In genomic region chr9:78064121-78064520, GRCm38 (mm10) we compare ENCODE assay signal across 17 mouse cellular contexts. TPM values are rescaled to one million over a fixed set of nuclear protein-coding genes. Genes with fewer than 3 reads are reported as not detected.
DNase-seq lines count a peak whose midpoint lies in the region; ATAC-seq lines count a peak whose summit lies in the region.
"Had no signal": no experiment of that assay in that cellular context is flagged by ENCODE, and none has a peak within 500 bp of the region (broad histone marks: within the 10 kb centered on the region; RNA-seq: fewer than 3 reads in every experiment).

No protein-coding gene starts in this region.

- H3K9ac ChIP-seq in kidney, embryonic 14.5 days (ENCODE audit: low read depth, low read length): no peak overlapping the region
- no peak overlapping the region for H3K9ac ChIP-seq in embryonic facial prominence, embryonic 13.5 days
- H3K9ac ChIP-seq: forebrain, embryonic 12.5 days; midbrain, embryonic 12.5 days had no signal

- H3K27me3 ChIP-seq in kidney, embryonic 14.5 days (ENCODE audit: control insufficient read depth, insufficient read depth, low read length): no peaks in the 10 kb centered on the region
- H3K27me3 ChIP-seq in embryonic facial prominence, embryonic 13.5 days: no peaks in the 10 kb centered on the region
- H3K27me3 ChIP-seq: forebrain, embryonic 12.5 days; midbrain, embryonic 12.5 days had no signal

- H3K4me2 ChIP-seq in kidney, embryonic 14.5 days (replicated peaks; ENCODE audit: low read depth, low read length): no peak overlapping the region
- H3K4me2 ChIP-seq in embryonic facial prominence, embryonic 13.5 days: peak overlapping the region; percentile 26
- H3K4me2 ChIP-seq: forebrain, embryonic 12.5 days; midbrain, embryonic 12.5 days had no signal

- WGBS in kidney, embryonic 14.5 days: 65% methylated on average over 10 of the region's 10 CpGs
- WGBS in embryonic facial prominence, embryonic 13.5 days: 37% methylated on average over 10 of the region's 10 CpGs

- no peaks in the 10 kb centered on the region for H3K9me3 ChIP-seq in kidney, embryonic 14.5 days (ENCODE audit: control insufficient read depth, low read length)
- H3K9me3 ChIP-seq in embryonic facial prominence, embryonic 13.5 days: no peaks in the 10 kb centered on the region
- H3K9me3 ChIP-seq: forebrain, embryonic 12.5 days; midbrain, embryonic 12.5 days had no signal

- H3K4me1 ChIP-seq in kidney, embryonic 14.5 days (ENCODE audit: control insufficient read depth, insufficient read depth, low read length): no peaks in the 10 kb centered on the region
- peaks cover 14% of the 10 kb centered on the region for H3K4me1 ChIP-seq in embryonic facial prominence, embryonic 13.5 days
- H3K4me1 ChIP-seq: forebrain, embryonic 12.5 days; midbrain, embryonic 12.5 days had no signal

- no peak overlapping the region for H3K27ac ChIP-seq in kidney, embryonic 14.5 days (ENCODE audit: low read depth, low read length)
- no peak overlapping the region for H3K27ac ChIP-seq in embryonic facial prominence, embryonic 13.5 days
- H3K27ac ChIP-seq: forebrain, embryonic 12.5 days; midbrain, embryonic 12.5 days had no signal

- no peaks in the 10 kb centered on the region for H3K36me3 ChIP-seq in kidney, embryonic 14.5 days (ENCODE audit: control insufficient read depth, insufficient read depth, low read length)
- no peaks in the 10 kb centered on the region for H3K36me3 ChIP-seq in embryonic facial prominence, embryonic 13.5 days
- H3K36me3 ChIP-seq: forebrain, embryonic 12.5 days; midbrain, embryonic 12.5 days had no signal

- no peak overlapping the region for H3K4me3 ChIP-seq in kidney, embryonic 14.5 days (ENCODE audit: low read length)
- no peak overlapping the region for H3K4me3 ChIP-seq in embryonic facial prominence, embryonic 13.5 days
- H3K4me3 ChIP-seq: forebrain, embryonic 12.5 days; midbrain, embryonic 12.5 days had no signal

- no peak; the same call in 1 of the 2 replicates for ATAC-seq in kidney, embryonic 14.5 days (ENCODE audit: low FRiP score, low TSS enrichment)
- ATAC-seq in embryonic facial prominence, embryonic 13.5 days (ENCODE audit: insufficient number of reproducible peaks, insufficient read depth, low FRiP score, low TSS enrichment, low read depth): no peak
- ATAC-seq: hindbrain, embryonic 16.5 days had no signal

- peak; percentile 71 for DNase-seq in kidney, adult 11 months
- peak; percentile 70 for DNase-seq in kidney, postnatal 14 days
- peak; percentile 16 for DNase-seq in lung, postnatal 14 days
- DNase-seq in frontal cortex, adult 2 months (ENCODE audit: extremely low spot score in 1 of 2, low spot score in 1 of 2): no peak
- DNase-seq in urinary bladder, adult 18-20 months (ENCODE audit: low spot score in 2 of 2): no peak
- no peak for DNase-seq in thymus, postnatal 0 days (ENCODE audit: low spot score)
- DNase-seq: adrenal gland, postnatal 25 days; heart, adult 18-20 months; thymus, adult 18-20 months had no signal

RNA-seq across cellular contexts. Expression of gene Gcm1, which starts 12.4 kb away (rescaled TPM):
- polyA plus RNA-seq in kidney, embryonic 14.5 days (2014; fragmentation: Nextera tagmentation; extraction: Ambion mirVana): 0.39 and 0.51 TPM in 2 replicates
- polyA plus RNA-seq in embryonic facial prominence, embryonic 13.5 days (2015; fragmentation: Nextera tagmentation; extraction: Ambion mirVana): 0.15 TPM in 1 of 2 replicates, not detected in the other
- polyA plus RNA-seq in frontal cortex, adult 2 months (2012; rRNA removed): 0.08 TPM in 1 of 2 replicates, not detected in the other
- polyA plus RNA-seq in thymus, postnatal 0 days (2015; fragmentation: Nextera tagmentation; extraction: Ambion mirVana): 0.13 and 0.25 TPM in 2 replicates
- polyA plus RNA-seq: C2C12; cortical plate, adult 2 months; forebrain, embryonic 12.5 days; hindbrain, embryonic 16.5 days; liver, embryonic 16.5 days had no signal

RNA-seq across cellular contexts. Expression of gene Fbxo9, which starts 44.7 kb away (rescaled TPM):
- polyA plus RNA-seq in kidney, embryonic 14.5 days (2014; fragmentation: Nextera tagmentation; extraction: Ambion mirVana): 34.6 and 43.9 TPM in 2 replicates
- polyA plus RNA-seq in embryonic facial prominence, embryonic 13.5 days (2015; fragmentation: Nextera tagmentation; extraction: Ambion mirVana): 36.0 and 41.2 TPM in 2 replicates
- 124 TPM in 2 replicates for polyA plus RNA-seq in frontal cortex, adult 2 months (2012; rRNA removed)
- 53.8 and 60.6 TPM in 2 replicates for polyA plus RNA-seq in thymus, postnatal 0 days (2015; fragmentation: Nextera tagmentation; extraction: Ambion mirVana)

RNA-seq across cellular contexts. Expression of gene Ick, which starts 44.9 kb away (rescaled TPM):
- polyA plus RNA-seq in kidney, embryonic 14.5 days (2014; fragmentation: Nextera tagmentation; extraction: Ambion mirVana): 19.6 and 29.3 TPM in 2 replicates
- 34.2 and 34.5 TPM in 2 replicates for polyA plus RNA-seq in embryonic facial prominence, embryonic 13.5 days (2015; fragmentation: Nextera tagmentation; extraction: Ambion mirVana)
- polyA plus RNA-seq in frontal cortex, adult 2 months (2012; rRNA removed): 15.6 and 16.2 TPM in 2 replicates
- 14.7 and 14.9 TPM in 2 replicates for polyA plus RNA-seq in thymus, postnatal 0 days (2015; fragmentation: Nextera tagmentation; extraction: Ambion mirVana)

Comparison
In these comparisons a context has a peak if more than half of its experiments do, and no peak if none do; other contexts are left out.
1. DNase-seq: peak in kidney, adult 11 months (single experiment), kidney, postnatal 14 days (single experiment) and lung, postnatal 14 days (single experiment); none in frontal cortex, adult 2 months (0 of 2), urinary bladder, adult 18-20 months (0 of 2) and thymus, postnatal 0 days (single experiment).